Mouse (Mus musculus) intestine, embryonic 14.5 days (tissue): ENCODE data around the gene 9130213A22Rik. TPM values are rescaled to one million over a fixed set of nuclear protein-coding genes. Genes with fewer than 3 reads are reported as not detected.

Experiments
- ATAC-seq: fragments of 200-750 bp; cut with Nextera tagmentation; replicated peaks from 2 replicates; pipeline ENCODE4 v1.8.0; 2017; ENCODE audit warnings: low read depth, moderate number of reproducible peaks, moderate TSS enrichment, moderate library complexity; ENCODE audit not compliant: low FRiP score, low TSS enrichment
- DNase-seq: peaks from one replicate; pipeline ENCODE4 v3.0.0-alpha.2; 2018; ENCODE audit warnings: low spot score
- H3K27ac ChIP-seq: fragments of 300-500 bp; sonication (generic); 2 replicates; pipeline ENCODE4 v1.5.1; 2014; ENCODE audit warnings: low read depth, mild to moderate bottlenecking, control low read depth
- H3K27me3 ChIP-seq: fragments of 300-500 bp; sonication (generic); replicated peaks from 2 replicates; pipeline ENCODE4 v1.6.1; 2014; ENCODE audit warnings: low read length, control low read depth; ENCODE audit not compliant: control insufficient read depth, insufficient read depth
- H3K36me3 ChIP-seq: fragments of 300-500 bp; sonication (generic); 2 replicates; pipeline ENCODE4 v1.6.1; 2014; ENCODE audit warnings: low read length, control low read depth; ENCODE audit not compliant: control insufficient read depth, insufficient read depth
- H3K4me1 ChIP-seq: fragments of 300-500 bp; sonication (generic); replicated peaks from 2 replicates; pipeline ENCODE4 v1.6.1; 2014; ENCODE audit warnings: low read length, control low read depth, mixed read lengths; ENCODE audit not compliant: control insufficient read depth, insufficient read depth
- H3K4me2 ChIP-seq: fragments of 300-500 bp; sonication (generic); 2 replicates; pipeline ENCODE4 v1.6.1; 2014; ENCODE audit warnings: low read length
- H3K4me3 ChIP-seq: fragments of 300-500 bp; sonication (generic); 2 replicates; pipeline ENCODE4 v1.5.1; 2014; ENCODE audit warnings: low read depth, low read length, control low read depth, mixed read lengths
- H3K9ac ChIP-seq: fragments of 300-500 bp; sonication (generic); 2 replicates; pipeline ENCODE4 v1.6.1; 2014; ENCODE audit warnings: mild to moderate bottlenecking, low read length
- H3K9me3 ChIP-seq: fragments of 300-500 bp; sonication (generic); 2 replicates; pipeline ENCODE4 v1.6.1; 2016; ENCODE audit warnings: low read length, control low read depth; ENCODE audit not compliant: control insufficient read depth
- WGBS: fragments of 180-500 bp; shearing (Covaris S2); extraction: QIAGEN DNeasy Blood & Tissue Kit; methylation state at CpG from one replicate; pipeline ENCODE4 v1.1.7; 2014; 5-methylcytosine and 5-hydroxymethylcytosine counted together
- polyA plus RNA-seq: library from polyadenylated mRNA; unstranded; fragments of >200 nt; fragmentation: Nextera tagmentation; extraction: Ambion mirVana; gene quantifications from 2 replicates; pipeline ENCODE4 v1.2.1, GENCODE M21; 2014

The 9130213A22Rik gene
- polyA plus RNA-seq, 1 experiment from 2014 or later, result 0.30 TPM

- peak overlapping the region; percentile 98 for H3K4me2 ChIP-seq
- ATAC-seq, result no peak
- no peak for DNase-seq
- peak overlapping the region; percentile 46 for H3K4me3 ChIP-seq
- WGBS, result 90% methylated on average over 20 of the region's 20 CpGs
- H3K9me3 ChIP-seq, result no peaks in the 10 kb centered on the region
- H3K27ac ChIP-seq, result 0 out of 2 replicates have a peak overlapping the region, but pooled peaks have one; percentile 92
- H3K9ac ChIP-seq, result peak overlapping the region; percentile 32; the same call in 1 of the 2 replicates
- H3K27me3 ChIP-seq, result no peaks in the 10 kb centered on the region
- peaks cover 40% of the 10 kb centered on the region for H3K4me1 ChIP-seq
- H3K36me3 ChIP-seq, result peaks cover 53% of the 10 kb centered on the region
These were observed 21.6 kb downstream of the 9130213A22Rik start for GRCm38 (mm10) chr11:69100639-69101360.

GRCm38 (mm10) chr11:69099915-69100345 lies 22.5 kb downstream of the 9130213A22Rik start:
- H3K27ac ChIP-seq, result peak overlapping the region; percentile 92
- peak overlapping the region; percentile 46 for H3K4me3 ChIP-seq
- ATAC-seq, result peak; percentile 26
- H3K36me3 ChIP-seq, result peaks cover 44% of the 10 kb centered on the region
- peak; percentile 89 for DNase-seq
- no peaks in the 10 kb centered on the region for H3K27me3 ChIP-seq
- under 1% methylated on average over 23 of the region's 23 CpGs for WGBS
- H3K4me2 ChIP-seq, result peak overlapping the region; percentile 98
- no peaks in the 10 kb centered on the region for H3K9me3 ChIP-seq
- peak overlapping the region; percentile 51 for H3K9ac ChIP-seq
- peaks cover 43% of the 10 kb centered on the region for H3K4me1 ChIP-seq

GRCm38 (mm10) chr11:69099177-69099914 lies 23.0 kb downstream of the 9130213A22Rik start:
- peak overlapping the region; percentile 92 for H3K27ac ChIP-seq
- no peaks in the 10 kb centered on the region for H3K27me3 ChIP-seq
- ATAC-seq (no peak), DNase-seq (peak; percentile 84)
- under 1% methylated on average over 22 of the region's 22 CpGs for WGBS
- no peaks in the 10 kb centered on the region for H3K9me3 ChIP-seq
- peak overlapping the region; percentile 51 for H3K9ac ChIP-seq
- peaks cover 43% of the 10 kb centered on the region for H3K4me1 ChIP-seq
- peaks cover 38% of the 10 kb centered on the region for H3K36me3 ChIP-seq
- H3K4me2 ChIP-seq, result peak overlapping the region; percentile 98
- H3K4me3 ChIP-seq, result peak overlapping the region; percentile 46

- Histone ChIP-seq H3K9ac (peak overlapping the region; percentile 51), H3K4me1 (peaks cover 43% of the 10 kb centered on the region), H3K27ac (peak overlapping the region; percentile 92), H3K9me3 (no peaks in the 10 kb centered on the region), H3K27me3 (no peaks in the 10 kb centered on the region), H3K36me3 (peaks cover 32% of the 10 kb centered on the region), H3K4me2 (peak overlapping the region; percentile 98), H3K4me3 (peak overlapping the region; percentile 46)
- ATAC-seq (peak; percentile 12), DNase-seq (peak; percentile 94)
- under 1% methylated on average over 19 of the region's 19 CpGs for WGBS
These were observed 23.7 kb downstream of the 9130213A22Rik start for GRCm38 (mm10) chr11:69098762-69099091.

GRCm38 (mm10) chr11:69098039-69098761 lies 24.2 kb downstream of the 9130213A22Rik start:
- Histone ChIP-seq H3K36me3 (peaks cover 27% of the 10 kb centered on the region), H3K4me3 (peak overlapping the region; percentile 46), H3K27ac (peak overlapping the region; percentile 92), H3K9me3 (no peaks in the 10 kb centered on the region), H3K4me1 (peaks cover 43% of the 10 kb centered on the region), H3K27me3 (no peaks in the 10 kb centered on the region), H3K9ac (no peak overlapping the region; the same call in 1 of the 2 replicates), H3K4me2 (peak overlapping the region; percentile 98)
- WGBS, result 24% methylated on average over 8 of the region's 8 CpGs
- ATAC-seq (no peak), DNase-seq (no peak)

- DNase-seq (peak; percentile 97), ATAC-seq (peak; percentile 33)
- WGBS, result 3% methylated on average over 28 of the region's 29 CpGs
- Histone ChIP-seq H3K9me3 (no peaks in the 10 kb centered on the region), H3K27me3 (no peaks in the 10 kb centered on the region), H3K9ac (peak overlapping the region; percentile 47), H3K4me1 (peaks cover 43% of the 10 kb centered on the region), H3K4me2 (peak overlapping the region; percentile 98), H3K27ac (peak overlapping the region; percentile 92), H3K36me3 (peaks cover 24% of the 10 kb centered on the region), H3K4me3 (peak overlapping the region; percentile 68)
These were observed 25.1 kb downstream of the 9130213A22Rik start for GRCm38 (mm10) chr11:69096987-69097900.

GRCm38 (mm10) chr11:69096360-69096986 lies 25.9 kb downstream of the 9130213A22Rik start:
- H3K27ac ChIP-seq, result peak overlapping the region; percentile 92
- peak overlapping the region; percentile 69 for H3K9ac ChIP-seq
- H3K4me3 ChIP-seq, result peak overlapping the region; percentile 68
- peaks cover 24% of the 10 kb centered on the region for H3K36me3 ChIP-seq
- H3K4me1 ChIP-seq, result peaks cover 43% of the 10 kb centered on the region
- 11% methylated on average over 9 of the region's 9 CpGs for WGBS
- peak overlapping the region; percentile 98 for H3K4me2 ChIP-seq
- ATAC-seq (0 out of 2 replicates have a peak, but pooled peaks have one; percentile 0), DNase-seq (no peak)
- no peaks in the 10 kb centered on the region for H3K27me3 ChIP-seq
- H3K9me3 ChIP-seq, result no peaks in the 10 kb centered on the region
